Mouse (Mus musculus) neural tube, embryonic 11.5 days (tissue): ENCODE data around the gene 2410131K14Rik. TPM values are rescaled to one million over a fixed set of nuclear protein-coding genes. Genes with fewer than 3 reads are reported as not detected.

Experiments
- ATAC-seq: fragments of 200-750 bp; cut with Nextera tagmentation; 2 replicates; pipeline ENCODE4 v1.8.0; 2017; ENCODE audit warnings: moderate number of reproducible peaks, mild to moderate bottlenecking, moderate TSS enrichment, moderate library complexity; ENCODE audit not compliant: insufficient read depth, low FRiP score, low TSS enrichment
- DNase-seq: peaks from one replicate; pipeline ENCODE4 v3.0.0-alpha.2; 2015; ENCODE audit warnings: low spot score
- H3K27ac ChIP-seq: fragments of 300-500 bp; sonication (generic); 2 replicates; pipeline ENCODE4 v1.5.1; 2014; ENCODE audit warnings: low read depth, mild to moderate bottlenecking, low read length
- H3K27me3 ChIP-seq: fragments of 300-500 bp; sonication (generic); 2 replicates; pipeline ENCODE4 v1.6.1; 2014; ENCODE audit warnings: mild to moderate bottlenecking, low read length, mixed read lengths; ENCODE audit not compliant: control insufficient read depth, insufficient read depth
- H3K36me3 ChIP-seq: fragments of 300-500 bp; sonication (generic); 2 replicates; pipeline ENCODE4 v1.6.1; 2014; ENCODE audit warnings: mild to moderate bottlenecking, low read length, moderate library complexity, mixed read lengths; ENCODE audit not compliant: control insufficient read depth, insufficient read depth
- H3K4me1 ChIP-seq: fragments of 300-500 bp; sonication (generic); 2 replicates; pipeline ENCODE4 v1.6.1; 2014; ENCODE audit warnings: low read length, mixed read lengths; ENCODE audit not compliant: control insufficient read depth, insufficient read depth
- H3K4me2 ChIP-seq: fragments of 300-500 bp; sonication (generic); 2 replicates; pipeline ENCODE4 v1.6.1; 2014; ENCODE audit warnings: low read depth, mild to moderate bottlenecking, moderate library complexity
- H3K4me3 ChIP-seq: fragments of 300-500 bp; sonication (generic); 2 replicates; pipeline ENCODE4 v1.5.1; 2014; ENCODE audit warnings: low read depth, low read length
- H3K9ac ChIP-seq: fragments of 300-500 bp; sonication (generic); 2 replicates; pipeline ENCODE4 v1.6.1; 2014; ENCODE audit warnings: mild to moderate bottlenecking, low read length
- H3K9me3 ChIP-seq: fragments of 300-500 bp; sonication (generic); 2 replicates; pipeline ENCODE4 v1.6.1; 2016; ENCODE audit warnings: low read length; ENCODE audit not compliant: control insufficient read depth
- WGBS: fragments of 180-500 bp; shearing (Covaris S2); extraction: QIAGEN DNeasy Blood & Tissue Kit; methylation state at CpG from one replicate; pipeline ENCODE4 v1.1.7; 2014; 5-methylcytosine and 5-hydroxymethylcytosine counted together
- polyA plus RNA-seq: library from polyadenylated mRNA; unstranded; fragments of >200 nt; fragmentation: Nextera tagmentation; extraction: Ambion mirVana; gene quantifications from 2 replicates; pipeline ENCODE4 v1.2.1, GENCODE M21; 2014

Gene 2410131K14Rik
- polyA plus RNA-seq, 1 experiment from 2014 or later: 14.8 TPM

- no peaks in the 10 kb centered on the region for H3K27me3 ChIP-seq
- ATAC-seq: no peak
- H3K4me1 ChIP-seq: no peaks in the 10 kb centered on the region
- no peaks in the 10 kb centered on the region for H3K9me3 ChIP-seq
- H3K4me2 ChIP-seq: no peak overlapping the region
- H3K4me3 ChIP-seq: no peak overlapping the region
- no peak for DNase-seq
- WGBS: 80% methylated on average over 6 of the region's 6 CpGs
- H3K27ac ChIP-seq: no peak overlapping the region
- H3K36me3 ChIP-seq: no peaks in the 10 kb centered on the region
- H3K9ac ChIP-seq: no peak overlapping the region
Observed at GRCm38 (mm10) chr5:118310389-118310788, 65.4 kb downstream of the 2410131K14Rik start.

GRCm38 (mm10) chr5:118311251-118311650, 66.2 kb downstream of the 2410131K14Rik start:
- H3K27me3 ChIP-seq: no peaks in the 10 kb centered on the region
- no peak for DNase-seq

GRCm38 (mm10) chr5:118313766-118314165, 68.7 kb downstream of the 2410131K14Rik start:
- no peaks in the 10 kb centered on the region for H3K36me3 ChIP-seq
- ATAC-seq: no peak
- no peak overlapping the region for H3K4me3 ChIP-seq
- H3K9ac ChIP-seq: no peak overlapping the region
- no peak overlapping the region for H3K27ac ChIP-seq
- no peak overlapping the region for H3K4me2 ChIP-seq
- peaks cover under 1% of the 10 kb centered on the region; the same call in 1 of the 2 replicates for H3K4me1 ChIP-seq
- H3K9me3 ChIP-seq: no peaks in the 10 kb centered on the region
- no peak for DNase-seq
- 91% methylated on average over 6 of the region's 6 CpGs for WGBS
- H3K27me3 ChIP-seq: no peaks in the 10 kb centered on the region

More at GRCm38 (mm10) chr5:118311251-118311650, 66.2 kb downstream of the 2410131K14Rik start:
- H3K9ac ChIP-seq: no peak overlapping the region
- ATAC-seq: no peak
- H3K4me1 ChIP-seq: no peaks in the 10 kb centered on the region
- no peaks in the 10 kb centered on the region for H3K9me3 ChIP-seq
- WGBS: 50% methylated on average over 10 of the region's 10 CpGs
- no peak overlapping the region for H3K4me2 ChIP-seq
- no peak overlapping the region for H3K4me3 ChIP-seq
- H3K27ac ChIP-seq: no peak overlapping the region
- no peaks in the 10 kb centered on the region for H3K36me3 ChIP-seq

Other genes starting within 250 kb of the 2410131K14Rik start
- 0.46 and 0.76 TPM in 2 replicates for gene Tesc, start 217.5 kb upstream of the 2410131K14Rik start, polyA plus RNA-seq
- gene Fbxw8, start 89.8 kb upstream of the 2410131K14Rik start, polyA plus RNA-seq: 26.9 and 28.4 TPM in 2 replicates
- 1.0 and 1.1 TPM in 2 replicates for gene Hrk, start 80.6 kb upstream of the 2410131K14Rik start, polyA plus RNA-seq
- gene Rnft2, start 111 bp upstream of the 2410131K14Rik start, polyA plus RNA-seq: 4.3 and 7.4 TPM in 2 replicates